Mouse (Mus musculus) naive thymus-derived CD4-positive, alpha-beta T cell, adult 2 months (primary cell): ENCODE data around the gene Hoxa4.
A peak's percentile ranks its signal among the peaks of the same experiment; 100 is the strongest.

Experiments used
- DNase-seq: peaks from one replicate; pipeline ENCODE4 v3.0.0-alpha.2; 2011; ENCODE audit warnings: low read depth

Hoxa4 gene

GRCm38 (mm10) chr6:52216691-52217458 lies 25.3 kb upstream of the Hoxa4 start:
- DNase-seq = peak; percentile 53

GRCm38 (mm10) chr6:52215771-52216535 lies 24.4 kb upstream of the Hoxa4 start:
- DNase-seq = peak; percentile 30

GRCm38 (mm10) chr6:52215070-52215469 lies 23.5 kb upstream of the Hoxa4 start:
- DNase-seq = peak; percentile 11

- DNase-seq = peak; percentile 17
These were observed 22.7 kb upstream of the Hoxa4 start for GRCm38 (mm10) chr6:52214271-52214670.

- peak; percentile 15 for DNase-seq
These were observed 21.8 kb upstream of the Hoxa4 start, which contains the start of the genes Hoxa3 and Gm28308 for GRCm38 (mm10) chr6:52213119-52213986. Gene Hoxa3, minus strand, starts transcription at chr6:52213336. Gene Gm28308, minus strand, starts transcription at chr6:52213339.

DNA sequence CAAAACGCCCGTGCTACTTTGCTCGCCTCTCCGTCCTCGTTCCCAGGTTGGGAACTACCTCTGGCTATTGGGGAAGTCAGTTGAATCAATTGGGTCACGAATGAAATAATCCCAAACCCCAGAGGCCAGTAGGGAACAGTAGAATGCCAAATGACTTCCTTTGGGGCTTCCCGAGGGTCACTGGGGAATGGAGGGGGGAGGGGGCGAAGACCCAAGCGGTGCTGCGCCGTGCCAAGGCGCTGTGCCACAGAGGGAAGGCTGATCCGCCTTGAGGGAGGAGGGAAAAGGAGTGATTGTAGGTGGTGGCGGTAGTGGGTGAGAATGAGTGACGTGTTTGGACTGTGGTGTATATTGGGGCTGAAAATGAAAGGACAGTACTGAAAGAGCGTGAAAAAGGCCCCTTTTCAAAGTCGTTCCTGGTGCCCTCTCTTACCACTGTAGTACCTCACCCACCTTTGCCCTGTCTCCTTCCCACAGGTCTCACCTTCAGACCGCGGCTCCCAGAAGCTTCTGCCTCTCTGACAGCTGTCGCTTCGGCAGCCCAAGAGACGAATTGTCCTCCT lies 21.1 kb upstream of the Hoxa4 start:
- DNase-seq = peak; percentile 61

DNA sequence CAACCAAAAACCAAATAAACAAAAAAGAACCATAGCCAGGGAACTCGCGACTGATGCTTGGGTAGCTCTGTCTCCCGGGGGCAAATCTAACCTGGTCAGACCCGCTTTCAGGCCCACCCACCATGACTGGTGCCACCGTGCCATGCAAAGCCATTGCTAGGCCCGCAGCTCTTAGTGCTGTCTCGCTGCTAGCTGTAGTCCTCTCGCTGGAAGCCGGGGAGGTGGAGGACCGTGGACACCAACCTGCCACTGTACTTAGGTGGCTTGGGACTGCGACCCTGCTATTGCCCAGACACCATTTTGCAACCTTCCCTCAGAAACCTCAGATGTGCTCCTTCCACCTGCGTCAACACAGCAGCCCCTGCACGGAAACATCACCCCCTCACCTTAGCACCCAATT lies 20.4 kb upstream of the Hoxa4 start:
- DNase-seq = no peak

DNA sequence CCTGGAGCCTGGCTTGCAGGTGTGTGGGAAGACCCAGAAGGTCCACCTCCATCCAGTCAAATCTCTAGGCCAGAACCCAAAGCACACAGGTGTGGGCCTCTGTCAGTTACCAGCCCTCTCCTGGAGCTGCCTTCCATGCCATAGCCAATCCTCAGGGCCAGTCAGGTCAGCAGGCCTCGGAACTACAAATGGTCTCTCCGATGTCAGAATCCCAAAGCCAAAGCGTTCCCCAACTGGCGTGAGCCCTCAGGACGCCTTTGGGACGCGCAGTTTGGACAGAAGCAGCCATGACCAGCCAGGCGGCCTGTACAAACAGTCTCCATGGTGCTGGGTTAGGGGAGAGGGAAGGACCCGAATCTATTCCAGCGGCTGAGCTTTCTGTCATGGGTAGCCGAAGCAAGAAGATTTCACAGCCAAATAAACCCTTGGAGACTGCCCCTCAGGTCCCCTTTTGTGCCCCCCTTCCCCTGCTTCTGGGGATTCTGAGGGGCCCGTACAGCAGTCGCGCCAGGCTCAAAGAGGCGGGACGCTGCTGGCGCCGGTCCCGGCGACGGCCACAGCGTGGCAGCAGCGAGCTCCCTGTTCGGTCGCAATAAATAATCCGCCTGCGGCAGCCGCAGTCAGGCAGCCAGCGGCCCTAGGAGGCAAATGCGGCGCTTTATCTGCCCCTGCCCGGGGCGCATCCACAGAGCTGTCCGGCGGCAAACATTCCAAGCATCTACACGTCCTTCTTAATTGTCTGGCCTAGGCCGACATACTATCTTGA lies 19.8 kb upstream of the Hoxa4 start:
- peak; percentile 82 for DNase-seq

DNA sequence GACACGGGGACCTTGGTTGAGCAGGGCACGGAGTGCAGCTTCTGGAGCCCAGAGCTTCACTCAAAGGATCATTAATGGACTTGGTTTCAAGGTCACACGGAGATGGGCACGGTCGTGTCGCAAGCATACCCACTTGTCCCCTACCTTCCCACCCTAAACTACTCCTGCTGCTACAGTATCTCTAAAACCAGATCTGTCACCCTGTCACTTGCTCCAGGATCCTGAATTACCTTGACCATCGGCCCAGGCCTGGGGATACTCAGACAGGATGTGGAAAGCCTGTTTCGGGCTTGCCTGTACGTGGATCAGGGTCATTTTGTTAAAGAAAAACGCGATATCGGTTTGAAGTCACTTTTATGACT lies 18.1 kb upstream of the Hoxa4 start:
- DNase-seq = no peak

DNA sequence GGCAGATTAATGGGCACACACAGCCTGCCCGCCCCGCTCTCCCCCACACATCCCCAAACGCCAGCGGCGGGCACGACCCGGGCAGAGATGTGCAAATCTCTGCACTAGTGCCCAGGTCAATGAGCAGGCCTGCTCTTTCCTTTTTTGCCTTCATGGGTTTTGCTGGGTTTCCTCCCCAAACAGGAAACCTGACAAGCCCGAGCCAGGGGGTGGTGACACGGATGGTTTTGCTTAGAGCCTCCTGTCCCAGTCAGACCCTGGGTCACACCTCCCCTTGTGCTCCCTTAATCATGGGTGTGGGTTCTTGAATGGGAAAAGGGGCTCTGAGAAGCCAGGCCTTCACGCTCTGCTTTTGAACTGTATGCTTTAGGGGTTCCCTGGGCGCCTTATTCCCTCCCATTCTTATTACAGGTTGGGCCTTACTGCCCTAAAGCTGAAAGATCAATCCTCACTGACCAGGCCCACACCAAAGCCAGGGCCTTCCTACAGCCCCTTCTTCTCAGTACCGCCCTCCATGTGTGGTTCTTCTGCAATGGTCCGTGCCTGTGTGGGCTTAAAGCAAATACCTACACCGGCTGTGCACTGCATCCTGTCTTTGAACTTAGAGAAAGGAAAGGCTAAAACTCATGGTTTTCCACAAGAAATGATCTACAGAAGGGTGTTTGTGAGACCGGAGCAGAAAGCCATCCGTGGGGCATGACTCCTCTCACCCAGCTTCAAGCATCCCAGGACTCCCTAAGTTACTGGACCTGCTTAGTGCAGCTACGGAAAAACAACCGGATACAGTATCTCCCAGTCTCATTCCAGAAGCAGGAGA lies 17.5 kb upstream of the Hoxa4 start:
- DNase-seq = peak; percentile 33

DNA sequence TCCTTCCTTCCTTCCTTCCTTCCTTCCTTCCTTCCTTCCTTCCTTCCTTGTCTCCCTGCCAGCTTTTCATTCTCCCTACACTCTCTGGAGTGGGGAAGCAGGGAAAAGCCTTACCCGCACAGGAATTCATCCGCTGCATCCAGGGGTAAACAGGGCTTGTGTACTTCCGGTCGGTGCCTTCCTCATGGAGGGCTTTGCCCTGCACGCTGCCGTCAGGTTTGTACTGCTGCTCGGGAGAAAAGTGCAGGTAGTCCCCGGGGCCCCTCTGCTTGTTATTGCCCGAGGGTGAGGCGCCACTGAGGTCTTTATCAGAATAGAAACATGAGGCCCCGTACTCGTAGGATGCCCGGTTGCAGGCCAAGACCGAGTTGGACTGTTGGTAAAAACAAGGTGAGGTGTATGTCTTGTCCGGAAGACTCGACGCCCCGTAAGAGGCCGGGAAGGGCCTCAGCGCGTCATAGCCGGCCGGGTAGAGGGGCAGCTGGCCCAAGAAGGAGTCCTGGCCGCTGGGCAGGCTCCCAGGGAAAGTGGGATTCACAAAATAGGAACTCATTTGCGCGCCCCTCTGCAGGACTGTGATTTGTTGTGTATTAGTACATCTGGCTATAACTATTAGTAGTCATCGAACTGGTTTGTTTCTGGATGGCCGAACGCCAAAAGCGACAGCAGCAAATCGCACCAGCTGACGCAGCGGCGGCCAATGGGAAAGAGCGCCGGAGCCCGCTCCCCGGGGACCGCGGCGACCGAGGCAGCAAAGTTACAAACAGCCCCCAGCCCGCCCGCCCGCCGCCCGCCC lies 16.7 kb upstream of the Hoxa4 start, which contains the start of gene Hoxa6:
TSS of gene Hoxa6 (minus strand) at position 651 of the 796 bp plus-strand sequence.
- peak; percentile 19 for DNase-seq

DNA sequence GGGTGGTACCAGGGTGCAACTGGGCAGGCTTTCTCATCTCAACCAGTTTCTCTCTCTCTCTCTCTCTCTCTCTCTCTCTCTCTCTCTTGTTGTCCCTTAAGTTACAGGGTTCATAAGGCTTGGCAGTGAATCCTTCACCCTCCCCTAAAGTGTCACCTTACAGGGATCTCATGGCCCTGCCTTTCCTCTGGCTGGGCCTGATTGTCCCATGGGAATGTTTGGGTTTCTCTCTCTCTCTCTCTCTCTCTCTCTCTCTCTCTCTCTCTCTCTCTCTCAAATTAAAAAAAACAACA lies 16.1 kb upstream of the Hoxa4 start:
- no peak for DNase-seq

DNA sequence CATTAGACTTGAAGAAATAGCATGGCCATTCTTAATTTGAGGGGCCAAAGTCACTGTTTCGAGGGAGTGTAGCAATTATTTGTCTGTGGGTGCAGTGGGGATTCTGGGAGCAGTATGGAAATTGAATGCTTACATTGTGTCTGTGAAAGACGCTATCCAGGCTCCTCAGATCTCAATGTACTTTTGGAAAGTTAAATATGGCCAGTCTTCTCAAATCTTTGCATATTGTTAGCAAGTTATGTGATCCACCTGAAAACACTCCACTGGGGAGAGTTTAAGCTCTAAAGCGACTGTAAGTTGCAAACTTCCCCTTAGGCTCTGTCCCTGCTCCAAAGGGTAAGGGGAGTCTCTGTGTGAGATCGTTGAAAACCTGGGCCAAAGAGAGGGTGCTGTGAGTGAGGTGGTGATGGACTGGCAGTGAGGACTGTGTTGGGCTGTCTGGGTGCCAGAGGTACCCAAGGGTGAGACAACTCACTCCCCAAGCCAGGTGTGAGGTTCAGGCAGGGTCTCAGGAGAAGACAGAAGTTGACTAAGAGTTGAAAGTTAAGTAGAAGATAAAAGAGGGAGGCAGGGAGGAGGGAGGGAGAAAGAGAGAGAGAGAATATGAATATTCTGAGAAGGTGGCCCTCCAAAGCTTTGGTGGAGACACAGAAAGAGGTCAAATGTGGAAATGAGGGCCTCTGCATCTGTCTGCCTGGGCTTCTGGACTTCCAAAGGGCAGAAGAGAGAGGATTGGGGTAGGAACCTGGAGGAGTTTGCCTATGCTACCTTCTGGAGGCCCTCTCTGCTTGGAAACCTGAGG lies 15.5 kb upstream of the Hoxa4 start:
- DNase-seq = no peak

DNA sequence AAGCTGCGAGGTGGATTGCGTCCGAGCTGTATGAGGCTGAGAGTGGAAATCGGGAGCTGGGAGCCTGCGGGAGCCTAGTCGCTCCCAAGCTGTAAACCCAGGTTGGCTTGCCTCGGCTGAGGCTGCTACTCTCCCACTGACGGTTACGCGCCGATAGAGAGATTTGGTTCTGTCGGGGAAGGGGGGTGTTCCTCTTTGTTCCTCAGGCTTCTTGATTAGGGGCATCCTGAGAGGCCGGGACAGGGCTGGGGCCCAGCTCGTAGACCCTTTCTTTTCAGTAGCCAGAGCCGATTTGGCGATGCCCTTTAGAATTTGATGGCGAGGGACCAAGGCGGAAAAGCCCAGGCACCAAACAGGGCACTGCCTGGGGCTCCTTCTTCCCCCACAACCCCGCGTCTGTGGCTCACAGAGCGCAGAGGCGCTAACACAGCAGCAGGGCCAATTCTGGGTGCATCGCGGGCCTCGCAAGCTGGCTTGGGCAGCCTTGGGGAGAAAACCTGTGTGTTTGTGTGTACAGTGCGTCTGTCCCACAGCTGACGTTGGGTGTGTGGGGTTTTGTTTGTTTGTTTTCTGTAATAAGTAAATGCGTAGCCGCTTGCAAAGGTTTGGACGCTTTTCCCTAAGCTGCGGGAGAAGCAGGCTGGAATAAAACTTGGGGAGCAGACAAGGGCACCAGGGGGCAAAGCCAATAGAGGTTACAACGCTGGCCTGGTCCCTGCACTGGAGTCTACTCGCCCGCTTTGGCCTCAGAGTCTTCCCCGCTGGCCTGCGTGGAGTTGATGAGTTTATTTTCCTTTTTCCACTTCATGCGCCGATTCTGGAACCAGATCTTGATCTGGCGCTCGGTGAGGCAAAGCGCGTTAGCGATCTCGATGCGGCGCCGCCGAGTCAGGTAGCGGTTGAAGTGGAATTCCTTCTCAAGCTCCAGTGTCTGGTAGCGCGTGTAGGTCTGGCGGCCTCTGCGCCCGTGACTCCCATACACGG lies 14.4 kb upstream of the Hoxa4 start:
- no peak for DNase-seq

DNA sequence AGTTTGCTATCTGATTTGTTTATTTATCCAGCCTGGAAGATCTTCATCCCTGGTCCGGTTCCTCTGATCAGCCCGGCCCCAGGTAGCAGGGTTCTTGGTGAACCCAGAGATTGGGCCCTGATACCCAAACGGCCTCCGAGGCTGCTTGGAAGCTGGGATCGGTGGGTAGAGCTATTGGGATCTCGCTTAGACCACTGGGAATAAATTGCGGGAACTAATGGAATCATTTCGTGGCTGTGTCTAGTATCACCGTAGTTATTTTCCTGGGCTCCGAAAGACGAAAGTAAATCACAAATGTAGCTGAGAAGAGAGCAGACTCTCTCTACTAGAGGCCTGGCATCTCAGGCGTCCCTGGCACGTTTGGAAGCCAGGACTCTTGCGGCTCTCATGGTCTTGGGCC lies 13.7 kb upstream of the Hoxa4 start:
- no peak for DNase-seq

GRCm38 (mm10) chr6:52204050-52204752 lies 12.6 kb upstream of the Hoxa4 start, which contains the start of gene Hoxa5:
Gene Hoxa5, minus strand, starts transcription at chr6:52204587.
- DNase-seq = no peak
